Mouse (Mus musculus) spleen, adult 2 months (tissue): ENCODE data around the gene Slc7a10. TPM values are rescaled to one million over a fixed set of nuclear protein-coding genes. Genes with fewer than 3 reads are reported as not detected.

ENCODE experiments used
- DNase-seq, 2 experiments: peaks; one replicate each; pipeline versions ENCODE4 v3.0.0 to v3.0.0-alpha.2; 2012 to 2021; ENCODE audit warnings: low spot score in 2 of 2, low read depth in 1 of 2
- H3K27ac ChIP-seq: fragments of 200-500 bp; 2 replicates; pipeline ENCODE4 v1.5.1; 2012; ENCODE audit warnings: low read length, inconsistent platforms; ENCODE audit not compliant: insufficient read depth
- H3K27me3 ChIP-seq: fragments of 200-500 bp; 2 replicates; pipeline ENCODE4 v1.6.1; 2012; ENCODE audit warnings: mild to moderate bottlenecking, moderate library complexity, low read length, inconsistent platforms; ENCODE audit not compliant: control insufficient read depth, insufficient read depth
- H3K36me3 ChIP-seq: fragments of 200-500 bp; 2 replicates; pipeline ENCODE4 v1.6.1; 2012; ENCODE audit warnings: mild to moderate bottlenecking, low read length, inconsistent platforms; ENCODE audit not compliant: control insufficient read depth, insufficient read depth
- H3K4me1 ChIP-seq: fragments of 200-500 bp; 2 replicates; pipeline ENCODE4 v1.6.1; 2011; ENCODE audit warnings: inconsistent platforms; ENCODE audit not compliant: control insufficient read depth, insufficient read depth, insufficient read length
- H3K4me3 ChIP-seq: fragments of 200-500 bp; 2 replicates; pipeline ENCODE4 v1.5.1; 2011; ENCODE audit warnings: mild to moderate bottlenecking, inconsistent platforms; ENCODE audit not compliant: insufficient read depth, insufficient read length; ENCODE audit errors: extremely low read depth
- CTCF ChIP-seq: fragments of 200-500 bp; IDR thresholded peaks from 2 replicates; pipeline ENCODE4 v1.5.1; 2011; ENCODE audit warnings: mild to moderate bottlenecking, inconsistent platforms; ENCODE audit not compliant: insufficient read depth, insufficient read length, insufficient replicate concordance; ENCODE audit errors: extremely low read depth
- POLR2A ChIP-seq: fragments of 200-500 bp; IDR thresholded peaks from 2 replicates; pipeline ENCODE4 v1.6.1; 2011; ENCODE audit warnings: low read depth, low read length, inconsistent platforms
- WGBS: fragments of 180-500 bp; shearing (Covaris S2); methylation state at CpG from one replicate; pipeline ENCODE4 v1.1.7; 2018; 5-methylcytosine and 5-hydroxymethylcytosine counted together
- polyA plus RNA-seq: library from polyadenylated mRNA; depleted of rRNA; stranded (reverse); fragments of >200 nt; gene quantifications from 2 replicates; pipeline ENCODE4 v1.2.3, GENCODE M21; 2012

The Slc7a10 gene
- polyA plus RNA-seq, 1 experiment = 1.3 TPM

DNA sequence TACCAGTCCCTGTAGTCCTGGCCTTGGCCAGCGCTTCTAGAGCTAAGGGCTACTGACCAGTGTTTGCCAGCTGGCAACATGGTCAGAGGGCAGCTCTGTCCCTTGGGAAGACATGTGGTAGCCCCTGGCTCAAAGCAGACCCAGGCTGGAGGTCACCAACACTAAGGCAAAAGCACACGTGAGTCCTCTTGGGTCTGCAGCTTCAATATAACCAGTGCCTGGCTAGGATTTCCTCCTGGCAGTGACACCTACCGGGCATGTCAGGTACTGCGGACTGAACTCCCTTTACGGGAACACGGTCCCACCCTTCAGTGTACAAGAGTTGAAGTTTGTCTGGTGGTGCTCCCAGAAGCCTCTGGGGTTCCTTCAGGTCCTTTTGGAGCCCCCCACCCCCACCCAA is 16.8 kb upstream of the Slc7a10 start:
- peak; percentile 23 to 78 for DNase-seq
- Histone ChIP-seq H3K4me3 (no peak overlapping the region), H3K27ac (no peak overlapping the region), H3K36me3 (no peaks in the 10 kb centered on the region), H3K27me3 (no peaks in the 10 kb centered on the region), H3K4me1 (no peaks in the 10 kb centered on the region)
- 18% methylated on average over 6 of the region's 6 CpGs for WGBS
- TF ChIP-seq POLR2A (no peak), CTCF (peak; percentile 80; the same call in 1 of the 2 replicates)

DNA sequence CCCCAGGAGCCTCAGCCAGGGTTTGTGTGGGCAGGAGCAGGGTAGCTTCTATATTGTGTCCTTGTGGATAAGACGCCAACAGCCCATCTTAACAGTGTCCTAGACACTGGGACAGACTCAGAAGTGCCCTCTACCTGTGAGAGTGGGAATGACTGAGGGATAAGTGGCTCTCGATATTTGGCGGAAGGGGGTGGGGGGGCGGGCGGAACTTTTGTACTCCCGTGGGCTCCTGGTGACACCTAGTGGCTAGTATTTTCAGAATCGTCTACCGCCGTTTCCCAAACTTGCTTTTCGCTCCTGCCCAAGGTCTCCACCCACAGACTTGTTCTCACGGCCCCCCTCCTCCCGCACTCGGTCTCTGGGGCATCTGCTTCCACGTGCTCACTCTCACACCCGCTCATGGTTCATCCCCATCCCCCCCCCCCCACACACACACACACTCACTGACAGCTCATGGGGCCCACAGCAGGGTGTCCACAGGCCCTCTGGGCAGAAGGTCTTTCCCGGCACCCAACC is 14.3 kb upstream of the Slc7a10 start:
- Histone ChIP-seq H3K4me3 (no peak overlapping the region), H3K27me3 (no peaks in the 10 kb centered on the region), H3K36me3 (no peaks in the 10 kb centered on the region), H3K27ac (no peak overlapping the region), H3K4me1 (no peaks in the 10 kb centered on the region)
- 3% methylated on average over 16 of the region's 16 CpGs for WGBS
- TF ChIP-seq CTCF (peak; percentile 35; the same call in 1 of the 2 replicates), POLR2A (no peak)
- DNase-seq = peak; percentile 36 to 41

DNA sequence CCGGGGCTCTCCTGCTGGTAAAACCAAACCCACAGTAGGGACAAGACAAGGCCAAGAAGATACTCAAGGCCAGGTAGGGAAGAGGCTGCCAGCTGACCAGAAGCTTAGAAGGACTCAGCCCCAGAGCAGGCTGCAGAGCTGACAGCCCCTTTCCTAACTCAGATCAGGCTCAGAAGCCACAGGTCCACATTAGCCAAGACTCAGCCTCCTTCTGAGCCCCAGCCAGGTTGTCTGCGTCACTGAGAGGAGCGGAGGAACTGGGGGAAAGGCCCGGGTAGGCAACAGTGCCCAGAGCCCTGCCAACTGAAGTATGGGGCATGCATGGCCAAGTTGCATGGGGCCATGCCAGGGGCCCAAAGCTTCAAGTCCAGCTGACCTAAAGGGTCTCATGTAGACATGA is 13.7 kb upstream of the Slc7a10 start:
- no peak overlapping the region for H3K4me3 ChIP-seq
- WGBS = 74% methylated on average over 4 of the region's 4 CpGs
- H3K4me1 ChIP-seq = no peaks in the 10 kb centered on the region
- no peaks in the 10 kb centered on the region for H3K27me3 ChIP-seq
- H3K27ac ChIP-seq = no peak overlapping the region
- TF ChIP-seq POLR2A (no peak), CTCF (no peak)
- H3K36me3 ChIP-seq = no peaks in the 10 kb centered on the region
- no peak for DNase-seq

DNA sequence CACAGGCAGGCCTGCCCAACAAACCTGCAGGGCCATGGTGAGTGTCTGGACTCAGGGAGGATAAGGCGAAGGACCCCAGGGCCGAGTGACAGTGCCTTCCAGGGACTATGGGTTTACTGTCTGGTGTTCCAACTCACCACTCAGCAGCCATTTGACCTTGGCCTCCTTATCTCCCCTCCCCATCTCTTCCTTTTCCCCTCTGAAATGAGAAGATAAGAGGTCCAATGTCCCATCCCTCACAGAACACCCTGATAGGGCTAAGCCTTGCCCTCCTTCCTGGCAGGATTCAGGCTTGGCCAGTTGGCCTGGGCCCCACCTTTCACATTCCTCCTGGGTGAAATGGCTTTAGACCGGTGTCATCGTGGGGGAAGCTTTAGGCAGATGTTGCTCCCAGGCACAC is 10.7 kb upstream of the Slc7a10 start:
- WGBS = 70% methylated on average over 4 of the region's 4 CpGs
- Histone ChIP-seq H3K27ac (no peak overlapping the region), H3K4me1 (no peaks in the 10 kb centered on the region), H3K36me3 (no peaks in the 10 kb centered on the region), H3K27me3 (no peaks in the 10 kb centered on the region), H3K4me3 (no peak overlapping the region)
- DNase-seq = no peak
- TF ChIP-seq CTCF (no peak), POLR2A (no peak)

DNA sequence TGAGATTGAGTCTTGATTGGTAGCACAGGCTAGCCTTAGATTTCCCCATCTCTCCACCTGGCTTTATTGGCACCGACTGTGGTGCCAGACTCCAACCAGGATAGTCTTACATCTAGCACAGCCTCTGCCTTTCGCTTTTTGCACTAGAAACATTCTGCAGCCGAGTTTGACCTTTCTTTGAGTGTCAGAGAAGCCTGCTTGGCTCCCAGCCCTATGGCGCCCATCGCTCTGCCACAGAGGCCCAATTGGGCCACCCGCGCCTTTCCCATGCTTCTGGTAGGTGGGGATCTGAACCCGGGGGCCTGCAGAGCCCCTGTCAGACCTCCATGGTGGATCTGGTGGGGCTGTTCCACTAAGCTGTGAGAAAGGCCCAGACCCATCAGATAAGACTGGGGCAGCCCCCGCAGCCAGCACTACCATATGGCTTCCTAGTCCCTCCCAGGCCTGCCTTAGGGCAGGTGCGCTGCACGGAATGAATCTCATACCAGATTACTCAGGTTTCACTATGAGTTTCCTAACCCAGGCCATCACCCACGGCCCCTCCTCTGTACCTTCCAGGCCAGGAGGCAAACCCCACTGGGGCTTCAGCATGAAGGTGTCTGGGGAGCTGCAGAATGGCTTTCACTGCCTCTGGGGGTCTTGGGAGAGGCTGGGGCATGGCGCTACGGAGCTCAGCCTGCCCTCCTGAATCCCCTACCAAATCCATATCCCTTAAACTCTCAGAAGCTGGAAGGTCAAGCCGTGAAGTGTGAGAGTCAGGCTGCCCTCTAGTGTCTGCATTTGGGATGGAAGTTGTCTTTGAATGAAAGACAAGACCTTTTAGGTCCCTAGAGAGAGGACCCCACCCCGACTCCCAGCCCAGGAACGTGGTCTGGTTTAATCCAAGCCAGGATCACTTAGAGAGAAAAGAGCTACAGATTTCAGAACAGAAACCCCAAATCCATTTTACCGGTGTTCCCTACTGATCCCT is 9.5 kb upstream of the Slc7a10 start:
- no peak overlapping the region for H3K4me3 ChIP-seq
- no peak for DNase-seq
- H3K4me1 ChIP-seq = no peaks in the 10 kb centered on the region
- no peaks in the 10 kb centered on the region for H3K36me3 ChIP-seq
- no peaks in the 10 kb centered on the region for H3K27me3 ChIP-seq
- 53% methylated on average over 18 of the region's 18 CpGs for WGBS
- TF ChIP-seq POLR2A = no peak
- TF ChIP-seq CTCF = peak; percentile 18; the same call in 1 of the 2 replicates
- no peak overlapping the region for H3K27ac ChIP-seq

DNA sequence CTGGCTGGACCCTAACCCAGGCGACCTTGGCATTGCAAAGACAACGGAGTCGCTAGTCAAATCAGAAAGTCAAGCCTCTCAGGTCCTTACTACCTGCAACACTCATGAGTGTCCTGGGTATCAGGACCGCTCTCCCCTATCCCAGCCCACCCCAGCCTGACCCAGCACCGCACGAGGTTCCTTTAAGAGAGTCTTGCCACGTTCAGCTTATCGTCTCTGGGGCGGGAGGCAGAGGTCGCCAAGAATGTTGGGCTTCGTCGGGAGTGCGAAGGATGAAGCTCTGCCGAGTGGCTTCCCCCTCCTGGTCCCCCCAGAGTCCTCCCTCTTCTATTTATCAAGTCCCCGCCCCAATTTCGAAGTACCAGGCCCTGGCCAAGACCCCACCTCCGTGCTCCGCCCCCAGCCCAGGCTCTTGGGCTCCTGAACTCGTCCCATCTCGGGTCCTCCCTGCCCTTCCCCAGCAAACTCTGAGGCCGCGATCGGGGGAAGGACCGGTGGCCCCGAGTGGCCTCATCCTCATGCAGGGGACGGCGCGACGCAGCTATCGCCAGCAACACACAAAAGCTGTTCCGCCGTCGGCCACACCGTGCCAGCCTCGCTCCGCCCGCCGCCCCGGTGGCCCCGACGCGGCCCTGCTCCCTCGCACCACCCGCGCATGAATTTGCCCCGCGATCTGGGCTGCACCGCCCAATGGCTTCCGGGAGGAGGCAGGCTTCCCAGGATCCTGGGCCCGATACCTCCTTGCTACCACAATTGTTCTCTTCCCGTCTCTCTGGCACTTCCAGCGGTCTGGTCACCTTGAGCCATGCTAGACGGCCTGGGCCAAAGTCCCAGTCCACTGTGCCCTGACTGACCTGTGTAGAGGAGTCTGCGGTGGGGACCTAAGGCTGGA is 1.1 kb upstream of the Slc7a10 start:
- Histone ChIP-seq H3K27ac (no peak overlapping the region), H3K36me3 (no peaks in the 10 kb centered on the region), H3K27me3 (peaks cover 15% of the 10 kb centered on the region), H3K4me3 (no peak overlapping the region), H3K4me1 (no peaks in the 10 kb centered on the region)
- no peak for DNase-seq
- WGBS = 7% methylated on average over 54 of the region's 54 CpGs
- TF ChIP-seq CTCF = no peak
- no peak for TF ChIP-seq POLR2A
